Mouse (Mus musculus): Measurements from ENCODE around the gene 1700003E16Rik. TPM values are rescaled to one million over a fixed set of nuclear protein-coding genes. Genes with fewer than 3 reads are reported as not detected.

The 1700003E16Rik gene
- total RNA-seq, 4 experiments from 2014 or later = 21.2 to 23.8 (median 22.7) TPM

GRCm38 (mm10) chr6:83125331-83125730, 30.9 kb upstream of the 1700003E16Rik start, which contains the start of gene Ino80b:
Ino80b (minus strand) TSS chr6:83125431.
- DNase-seq (ENCODE audit: low spot score in 2 of 2) = no peak

GRCm38 (mm10) chr6:83127419-83127818, 28.8 kb upstream of the 1700003E16Rik start:
- no peak for DNase-seq (ENCODE audit: low spot score in 2 of 2)

- no peak for DNase-seq (ENCODE audit: low spot score in 2 of 2)
These were observed 24.7 kb upstream of the 1700003E16Rik start for GRCm38 (mm10) chr6:83131469-83132034.

GRCm38 (mm10) chr6:83132176-83132919, 23.9 kb upstream of the 1700003E16Rik start:
- no peak for DNase-seq (ENCODE audit: low spot score in 2 of 2)

- no peak for DNase-seq (ENCODE audit: low spot score in 2 of 2)
These were observed 22.0 kb upstream of the 1700003E16Rik start for GRCm38 (mm10) chr6:83134226-83134625.

- DNase-seq (ENCODE audit: low spot score in 2 of 2) = no peak
These were observed 21.2 kb upstream of the 1700003E16Rik start, which contains the start of gene Rtkn for GRCm38 (mm10) chr6:83134951-83135513. Rtkn (plus strand) TSS chr6:83135463.

GRCm38 (mm10) chr6:83135571-83136161, 20.5 kb upstream of the 1700003E16Rik start:
- DNase-seq (ENCODE audit: low spot score in 2 of 2) = no peak

- DNase-seq (ENCODE audit: low spot score in 2 of 2) = no peak
These were observed 19.8 kb upstream of the 1700003E16Rik start for GRCm38 (mm10) chr6:83136291-83136880.

GRCm38 (mm10) chr6:83136881-83137575, 19.2 kb upstream of the 1700003E16Rik start:
- DNase-seq (ENCODE audit: low spot score in 2 of 2) = no peak

- DNase-seq (ENCODE audit: low spot score in 2 of 2) = peak; percentile 76 to 84
These were observed 18.6 kb upstream of the 1700003E16Rik start for GRCm38 (mm10) chr6:83137576-83137950.

- no peak for DNase-seq (ENCODE audit: low spot score in 2 of 2)
These were observed 18.1 kb upstream of the 1700003E16Rik start for GRCm38 (mm10) chr6:83138056-83138455.

GRCm38 (mm10) chr6:83140044-83140443, 16.2 kb upstream of the 1700003E16Rik start:
- no peak for DNase-seq (ENCODE audit: low spot score in 2 of 2)

- DNase-seq (ENCODE audit: low spot score in 2 of 2) = no peak
These were observed 14.6 kb upstream of the 1700003E16Rik start for GRCm38 (mm10) chr6:83141636-83142035.

GRCm38 (mm10) chr6:83142211-83142731, 13.9 kb upstream of the 1700003E16Rik start:
- peak in 1 of 2 experiments; percentile 67 for DNase-seq (ENCODE audit: low spot score in 2 of 2)

- no peak for DNase-seq (ENCODE audit: low spot score in 2 of 2)
These were observed 13.3 kb upstream of the 1700003E16Rik start for GRCm38 (mm10) chr6:83142886-83143285.

GRCm38 (mm10) chr6:83145209-83145608, 11.0 kb upstream of the 1700003E16Rik start:
- DNase-seq (ENCODE audit: low spot score in 2 of 2) = no peak

- DNase-seq (ENCODE audit: low spot score in 2 of 2) = no peak
These were observed 10.4 kb upstream of the 1700003E16Rik start for GRCm38 (mm10) chr6:83145805-83146204.

GRCm38 (mm10) chr6:83147280-83147679, 8.9 kb upstream of the 1700003E16Rik start:
- no peak for DNase-seq (ENCODE audit: low spot score in 2 of 2)

- DNase-seq (ENCODE audit: low spot score in 2 of 2) = no peak
These were observed 4.5 kb upstream of the 1700003E16Rik start for GRCm38 (mm10) chr6:83151721-83152120.

- DNase-seq (ENCODE audit: low spot score in 2 of 2) = no peak
These were observed 3.2 kb upstream of the 1700003E16Rik start for GRCm38 (mm10) chr6:83153038-83153437.

GRCm38 (mm10) chr6:83153485-83153884, 2.7 kb upstream of the 1700003E16Rik start:
- no peak for DNase-seq (ENCODE audit: low spot score in 2 of 2)

All from layer of hippocampus, adult 8-10 months (tissue).